Mouse (Mus musculus) brain, embryonic 14.5 days (tissue): ENCODE measurements at regions not wholly inside any gene's neighbourhood (a gene's known extent, or its start where the extent isn't known, plus 50 kb on each side); places are given as distances from the start of the nearest gene placed in this dataset.

Source experiments
- CTCF ChIP-seq: fragments of 200-500 bp; IDR thresholded peaks from 2 replicates; pipeline ENCODE4 v1.5.1; 2012; ENCODE audit warnings: inconsistent platforms, mild to moderate bottlenecking, moderate library complexity, borderline replicate concordance; ENCODE audit not compliant: insufficient read depth, insufficient read length; ENCODE audit errors: extremely low read depth
- POLR2A ChIP-seq: fragments of 200-500 bp; IDR thresholded peaks from 2 replicates; pipeline ENCODE4 v1.6.1; 2012; ENCODE audit warnings: mild to moderate bottlenecking, inconsistent platforms, borderline replicate concordance; ENCODE audit not compliant: poor library complexity, insufficient read depth, insufficient read length, severe bottlenecking; ENCODE audit errors: extremely low read depth

DNA sequence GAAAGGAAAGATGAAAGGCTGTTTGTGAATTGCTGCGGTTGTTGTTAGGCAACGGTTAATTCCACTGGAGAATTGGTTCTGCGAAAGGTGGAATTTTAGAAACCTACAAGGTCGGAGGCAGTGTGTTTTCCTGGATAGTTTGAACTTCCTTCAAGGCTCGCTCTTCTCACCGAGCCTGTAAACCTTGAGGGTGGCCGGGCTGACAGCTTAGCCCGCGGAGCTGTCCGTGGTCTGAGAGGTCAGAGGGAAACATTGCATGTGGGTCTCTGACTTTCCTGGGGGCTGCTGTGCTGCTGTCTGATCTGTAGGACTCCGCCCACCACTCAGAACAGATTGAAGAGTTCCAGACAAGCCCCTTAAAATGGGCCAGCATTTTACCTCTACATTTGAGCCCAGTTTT, 124.3 kb upstream of the Mkln1 start:
- TF ChIP-seq POLR2A (no peak), CTCF (no peak)
